Mouse (Mus musculus) layer of hippocampus, adult 9-10 months (tissue): ENCODE measurements around the gene Fyco1.
"Not testable (repeated sequence)": the region's sequence is repeated elsewhere in the genome, so short reads cannot be mapped to it uniquely, and the experiment has no call there.

Experiments
- DNase-seq: peaks from one replicate; pipeline ENCODE4 v3.0.0; 2022; ENCODE audit warnings: low spot score

The Fyco1 gene

DNA sequence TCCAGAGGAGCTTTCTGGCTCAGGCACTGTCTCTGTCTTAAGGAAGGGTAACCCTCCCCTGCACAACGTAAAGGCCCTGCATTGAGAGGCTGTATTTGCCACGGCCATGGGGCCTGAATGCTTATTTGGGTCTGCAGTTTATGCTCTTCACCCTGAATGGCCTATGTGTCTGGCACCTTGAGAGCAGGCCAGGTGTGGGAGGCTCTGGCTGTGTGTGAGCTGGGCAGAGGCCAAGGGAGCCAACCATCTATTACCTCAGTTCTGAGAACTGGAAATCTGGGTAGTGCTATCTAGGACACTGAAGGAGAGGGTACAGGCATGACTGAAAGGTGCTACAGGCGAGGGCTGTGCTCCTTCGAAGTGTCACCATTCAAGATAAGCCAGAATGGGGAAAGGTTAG is 36.9 kb downstream of the Fyco1 start:
- no peak for DNase-seq

DNA sequence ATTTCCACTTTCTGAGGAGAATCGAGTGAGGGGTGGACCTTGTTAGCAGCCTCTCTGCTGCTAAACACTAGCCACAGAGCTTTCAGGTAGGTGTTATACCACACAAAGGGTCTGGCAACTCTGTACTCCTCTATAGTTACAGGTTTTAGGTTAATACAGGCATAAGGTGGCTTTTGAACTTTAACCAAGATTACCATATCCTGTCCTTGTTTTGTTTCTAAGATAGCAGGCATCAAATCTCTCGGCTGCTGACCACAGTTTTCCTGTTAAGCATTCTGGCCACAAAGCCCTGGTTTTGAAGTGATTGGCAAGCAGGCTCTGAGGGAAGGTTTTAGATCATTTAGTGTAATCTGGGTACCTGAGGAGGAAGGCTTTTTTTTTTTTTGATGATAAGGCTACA is 37.4 kb downstream of the Fyco1 start:
- no peak for DNase-seq

- DNase-seq = no peak
Observed at GRCm38 (mm10) chr9:123811831-123812230, 39.9 kb downstream of the Fyco1 start.

- no peak for DNase-seq
Observed at GRCm38 (mm10) chr9:123808583-123808982, 43.1 kb downstream of the Fyco1 start.

GRCm38 (mm10) chr9:123806267-123806666 is 45.4 kb downstream of the Fyco1 start, which contains the start of gene Cxcr6:
Cxcr6 (plus strand) TSS chr9:123806475.
- no peak for DNase-seq

DNA sequence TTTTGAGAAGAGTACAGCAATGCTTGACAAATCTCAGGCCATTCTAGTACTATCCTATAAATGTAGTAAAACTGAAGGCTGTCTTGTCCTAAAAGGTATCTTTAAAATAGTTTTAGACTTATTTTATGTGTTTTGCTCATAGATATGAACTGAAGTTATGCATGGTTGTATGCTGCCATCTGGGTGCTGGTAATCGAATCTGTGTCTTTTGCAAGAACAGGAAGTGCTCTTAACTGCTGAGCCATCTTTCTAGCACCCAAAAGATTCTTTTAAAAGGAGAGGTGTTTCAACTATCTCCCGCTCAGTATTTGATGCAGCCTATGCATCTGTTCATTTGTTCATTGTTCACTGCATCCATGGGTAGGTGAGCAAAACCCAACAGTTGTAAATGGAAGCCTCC is 46.5 kb downstream of the Fyco1 start:
- no peak for DNase-seq

DNA sequence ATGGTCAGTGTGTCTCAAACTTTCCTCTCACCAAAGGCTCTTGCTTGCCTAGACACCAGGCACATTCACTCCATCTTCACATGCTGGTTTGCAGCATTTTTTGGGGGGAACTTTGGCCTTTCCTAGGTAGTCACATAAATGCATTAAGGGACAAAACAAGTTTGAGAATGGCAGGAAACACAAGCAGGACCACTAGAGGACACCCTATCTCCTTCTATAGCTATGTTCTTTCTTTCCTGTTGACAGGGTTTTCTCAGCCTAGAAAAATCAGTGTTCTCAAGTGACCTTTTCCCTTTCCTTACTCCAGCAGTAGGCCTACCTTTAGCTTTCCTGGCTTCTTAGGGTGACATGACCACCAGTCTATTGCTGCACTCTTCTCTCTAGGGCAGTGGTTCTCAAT is 48.8 kb downstream of the Fyco1 start:
- no peak for DNase-seq

DNA sequence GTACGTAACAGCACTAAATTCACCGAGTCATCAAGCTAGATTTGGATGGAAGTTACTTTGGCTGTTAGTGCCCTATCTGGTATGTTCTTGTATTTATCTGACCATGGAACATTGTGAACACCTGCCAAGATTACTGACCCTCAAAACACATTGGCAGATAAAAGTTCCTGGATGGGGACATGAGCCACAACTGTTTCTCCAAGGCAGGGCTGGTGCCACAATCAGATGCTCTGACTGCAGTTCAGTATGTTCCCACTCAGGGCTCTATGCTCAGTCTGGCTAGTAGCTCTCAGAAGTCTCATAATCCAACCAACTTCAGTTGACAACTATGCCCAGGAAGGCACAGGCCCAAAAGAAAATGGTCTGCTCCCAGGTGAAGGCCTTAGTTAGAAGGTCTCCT is 49.3 kb downstream of the Fyco1 start:
- no peak for DNase-seq

- no peak for DNase-seq
Observed at GRCm38 (mm10) chr9:123801527-123801926, 50.2 kb downstream of the Fyco1 start.

- peak; percentile 26 for DNase-seq
Observed at GRCm38 (mm10) chr9:123796174-123796573, 55.5 kb downstream of the Fyco1 start.

DNA sequence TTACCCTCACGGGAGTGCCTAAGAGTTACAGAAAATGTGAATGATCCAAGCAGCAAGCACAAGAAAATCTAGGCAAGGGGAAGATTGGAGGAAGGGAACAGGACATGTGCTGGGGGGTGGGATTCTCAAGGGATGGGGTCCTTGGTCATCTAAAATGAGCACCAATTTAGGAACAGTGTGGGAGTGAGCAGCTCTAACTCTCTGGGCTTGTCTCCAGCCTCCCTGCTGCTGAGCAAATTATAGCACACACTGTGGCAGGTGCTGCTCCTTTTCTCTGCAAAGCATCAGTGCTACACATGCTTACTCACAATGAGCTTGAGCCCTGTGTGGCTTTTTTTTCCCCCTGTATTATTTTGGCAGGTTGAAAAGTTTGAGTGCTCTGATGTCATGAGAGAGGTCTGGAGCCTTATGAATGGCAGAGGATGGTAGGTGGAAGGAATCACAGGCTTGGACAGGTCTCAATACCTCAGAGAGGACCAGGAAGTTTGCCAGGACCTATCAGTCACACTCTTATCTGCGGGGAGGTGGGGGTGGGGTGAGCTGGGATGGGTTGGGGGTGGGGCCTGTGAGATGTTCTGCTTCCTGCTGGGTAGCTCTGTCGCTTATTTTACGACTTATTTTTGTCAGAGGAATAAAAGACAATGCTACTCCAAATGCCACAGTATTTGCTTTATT is 62.7 kb downstream of the Fyco1 start:
- DNase-seq = no peak

- not testable (repeated sequence) for DNase-seq
Observed at GRCm38 (mm10) chr9:123773299-123773698, 78.4 kb downstream of the Fyco1 start.

GRCm38 (mm10) chr9:123769532-123769931 is 82.2 kb downstream of the Fyco1 start:
- no peak for DNase-seq

DNA sequence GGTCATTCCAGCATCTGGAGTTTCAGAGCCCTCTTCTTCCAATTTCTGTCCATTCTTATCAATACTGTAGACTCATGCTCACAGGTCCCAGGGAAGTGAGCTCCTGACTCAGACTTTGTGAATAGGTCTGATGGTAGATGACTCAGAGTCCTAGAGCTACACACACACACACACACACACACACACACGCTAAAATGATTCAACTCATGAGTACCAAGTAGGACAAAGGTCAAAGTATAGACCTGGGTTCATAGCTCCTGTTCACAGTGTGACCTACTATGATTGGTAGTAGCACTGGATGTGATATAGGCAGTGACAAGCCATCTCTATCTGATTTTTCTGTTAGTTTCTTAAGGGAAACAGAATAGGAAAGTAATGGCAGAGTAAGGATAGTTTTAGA is 83.3 kb downstream of the Fyco1 start:
- DNase-seq = no peak

- no peak for DNase-seq
Observed at GRCm38 (mm10) chr9:123766996-123767395, 84.7 kb downstream of the Fyco1 start.

DNA sequence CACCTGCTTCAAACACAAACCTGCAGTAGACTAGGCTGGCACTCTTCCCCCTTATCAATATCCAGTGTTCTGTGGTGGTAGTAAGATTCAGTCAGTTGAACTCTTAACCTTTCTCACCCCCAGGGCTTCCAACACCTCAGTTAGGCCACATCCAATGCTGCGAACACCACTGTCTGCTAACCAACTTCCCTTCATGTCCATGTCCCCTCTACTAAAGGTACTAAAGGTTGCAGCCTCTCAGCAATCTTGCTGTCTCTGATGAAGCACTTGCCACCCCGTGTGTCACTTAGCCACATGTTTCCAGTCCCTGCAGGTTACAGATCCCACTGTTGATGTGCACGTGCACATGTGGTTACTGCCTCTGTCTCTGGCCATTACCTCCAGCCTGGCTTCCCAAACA is 87.9 kb downstream of the Fyco1 start:
- no peak for DNase-seq

DNA sequence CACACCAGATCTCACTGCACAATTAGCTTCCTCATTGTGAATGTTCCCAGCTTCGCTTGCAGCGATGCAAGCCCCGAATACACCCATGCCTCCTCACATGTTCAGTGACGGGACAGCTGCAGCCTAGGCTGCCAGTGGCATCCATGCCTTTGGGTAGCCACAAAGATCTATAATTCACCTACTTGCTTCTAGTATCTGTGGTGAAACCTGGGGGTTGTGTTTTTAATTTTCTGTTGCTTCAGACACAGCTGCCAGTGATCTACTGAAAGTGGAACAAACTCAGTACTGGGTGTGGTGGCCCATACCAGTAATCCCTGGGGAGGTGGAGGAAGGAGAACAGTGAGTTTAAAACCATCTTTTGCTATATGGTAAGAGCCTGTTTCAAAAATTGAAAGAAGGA is 88.8 kb downstream of the Fyco1 start:
- DNase-seq = no peak

- no peak for DNase-seq
Observed at GRCm38 (mm10) chr9:123760806-123761205, 90.9 kb downstream of the Fyco1 start.

GRCm38 (mm10) chr9:123758645-123759044 is 93.1 kb downstream of the Fyco1 start:
- DNase-seq = no peak

GRCm38 (mm10) chr9:123758156-123758555 is 93.5 kb downstream of the Fyco1 start:
- no peak for DNase-seq

- DNase-seq = no peak
Observed at GRCm38 (mm10) chr9:123757326-123757725, 94.4 kb downstream of the Fyco1 start.

DNA sequence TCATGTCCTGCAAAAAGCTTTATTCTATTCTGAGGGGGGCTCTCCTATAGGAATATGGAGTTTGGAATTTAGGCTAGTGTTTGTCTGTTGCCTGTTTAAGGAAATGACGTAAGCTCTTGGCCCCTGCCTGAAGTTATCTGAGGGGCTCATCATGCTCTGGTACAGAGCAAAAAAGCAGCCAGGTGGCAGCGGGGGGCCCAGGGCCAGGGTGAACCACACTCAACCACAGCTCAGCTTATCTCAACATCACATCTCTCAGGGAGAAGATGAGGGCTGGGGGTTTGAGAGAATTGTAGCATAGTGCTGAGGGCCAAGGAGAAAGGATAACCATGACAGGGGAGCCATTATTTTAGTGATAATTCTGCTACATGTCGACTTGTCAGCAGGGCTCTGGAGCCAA is 94.9 kb downstream of the Fyco1 start:
- DNase-seq = no peak

- DNase-seq = no peak
Observed at GRCm38 (mm10) chr9:123754333-123754732, 97.4 kb downstream of the Fyco1 start.

DNA sequence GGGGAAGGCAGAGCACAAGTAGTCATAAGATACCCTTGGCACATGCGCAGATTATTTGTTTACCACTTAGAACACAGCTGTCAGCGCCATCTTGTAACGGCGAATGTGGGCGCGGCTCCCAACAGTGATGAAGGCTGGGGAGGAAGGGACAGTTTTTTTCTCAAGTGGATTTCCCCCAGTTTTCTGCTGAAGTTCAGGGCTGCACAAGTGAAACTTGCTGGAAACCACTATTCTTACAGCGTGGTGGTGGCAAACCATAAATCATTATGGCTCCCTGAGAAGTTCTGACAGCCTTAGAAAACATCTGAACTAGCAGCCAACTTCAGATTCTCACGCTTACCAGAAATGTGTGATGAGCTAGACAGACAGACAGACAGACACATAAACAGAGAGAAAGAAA is 102.0 kb downstream of the Fyco1 start:
- DNase-seq = not testable (repeated sequence)
